Mouse (Mus musculus) C2C12 (cell line): ENCODE measurements around the gene F12.

ENCODE experiments used
- CEBPB ChIP-seq: IDR thresholded peaks from one replicate; pipeline ENCODE4 v1.6.1; 2011; ENCODE audit warnings: low read depth, mild to moderate bottlenecking, control low read depth, moderate library complexity
- CTCF ChIP-seq: IDR thresholded peaks from one replicate; pipeline ENCODE4 v1.5.1; 2011; ENCODE audit not compliant: control insufficient read depth, insufficient read depth, insufficient read length
- FOSL1 ChIP-seq: IDR thresholded peaks from one replicate; pipeline ENCODE4 v1.8.0; 2011; ENCODE audit warnings: mild to moderate bottlenecking, low read length; ENCODE audit not compliant: poor library complexity, insufficient read depth, severe bottlenecking
- MYOD1 ChIP-seq: IDR thresholded peaks from one replicate; pipeline ENCODE4 v1.6.1; 2011; ENCODE audit warnings: low read depth; ENCODE audit not compliant: control insufficient read depth, insufficient read length
- MYOG ChIP-seq: IDR thresholded peaks from one replicate; pipeline ENCODE4 v1.6.1; 2011; ENCODE audit not compliant: control insufficient read depth, insufficient read length; ENCODE audit errors: extremely low read depth

DNA sequence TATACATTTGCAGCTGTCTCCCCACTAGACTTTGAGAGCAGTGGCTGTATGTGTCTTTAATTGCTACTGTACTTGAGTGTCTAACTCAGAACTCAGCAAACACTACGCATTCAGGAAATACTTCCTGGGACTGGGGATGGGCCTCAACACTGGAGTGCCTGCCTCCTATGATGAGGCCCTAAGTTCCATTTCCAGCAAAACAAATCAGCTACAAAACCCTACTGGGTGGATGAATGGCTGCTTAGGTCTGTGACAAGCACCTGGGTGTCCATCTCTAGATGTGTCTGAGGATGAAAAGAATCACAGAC, 26.6 kb downstream of the F12 start:
- TF ChIP-seq CTCF (no peak), FOSL1 (no peak), MYOD1 (no peak), MYOG (no peak), CEBPB (no peak)
